Mouse (Mus musculus) lung, adult 2 months (tissue): ENCODE data around the gene Nos2.

ENCODE experiments used
- CTCF ChIP-seq: fragments of 200-500 bp; IDR thresholded peaks from 2 replicates; pipeline ENCODE4 v1.5.1; 2011; ENCODE audit warnings: mild to moderate bottlenecking, low read length, control low read depth; ENCODE audit not compliant: insufficient read depth
- POLR2A ChIP-seq: fragments of 200-500 bp; IDR thresholded peaks from 2 replicates; pipeline ENCODE4 v1.6.1; 2011; ENCODE audit warnings: low read depth, mild to moderate bottlenecking, control low read depth, low read length, borderline replicate concordance; ENCODE audit errors: extremely low read depth

DNA sequence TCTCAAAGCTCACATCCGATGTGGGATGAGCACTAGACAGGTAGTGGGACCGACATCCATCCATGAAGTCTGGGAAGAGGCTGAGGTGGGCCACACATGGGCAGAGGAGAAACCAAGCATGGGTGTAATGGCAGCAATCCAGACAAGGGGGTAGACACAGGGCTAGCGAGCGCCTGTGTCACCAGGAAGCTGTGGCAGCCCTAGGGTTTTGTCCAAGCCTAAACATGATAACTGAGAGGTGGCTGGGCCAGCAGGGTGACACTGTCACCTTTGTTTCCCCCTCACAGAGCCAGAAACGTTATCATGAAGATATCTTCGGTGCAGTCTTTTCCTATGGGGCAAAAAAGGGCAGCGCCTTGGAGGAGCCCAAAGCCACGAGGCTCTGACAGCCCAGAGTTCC lies 38.8 kb downstream of the Nos2 start:
- TF ChIP-seq CTCF (no peak), POLR2A (no peak)
